Mouse (Mus musculus): ENCODE results near the gene Zfp811. TPM values are rescaled to one million over a fixed set of nuclear protein-coding genes. Genes with fewer than 3 reads are reported as not detected.

Zfp811 gene
- total and polyA plus RNA-seq, 3 experiments, result 0.30 to 0.44 TPM; not detected in 1

- ATAC-seq (ENCODE audit: extremely low read depth, insufficient number of reproducible peaks, low FRiP score, poor library complexity, severe bottlenecking) (no peak), DNase-seq (ENCODE audit: low spot score) (no peak)
- Histone ChIP-seq H3K9me3 (replicated peaks) (no peaks in the 10 kb centered on the region), H3K4me1 (ENCODE audit: insufficient read depth, low read depth, low read length) (peaks cover 25% of the 10 kb centered on the region), H3K27me3 (ENCODE audit: insufficient read depth, low read length) (peaks cover 6% of the 10 kb centered on the region), H3K4me3 (ENCODE audit: low read depth, low read length) (peak overlapping the region; percentile 91), H3K36me3 (replicated peaks) (peaks cover 30% of the 10 kb centered on the region)
- TF ChIP-seq GATA1 (IDR thresholded peaks at IDR 0.05; ENCODE audit: borderline replicate concordance, low read length) (no peak), CTCF (IDR thresholded peaks at IDR 0.05; ENCODE audit: low read depth, low read length) (no peak), GATA2 (IDR thresholded peaks at IDR 0.05; ENCODE audit: borderline replicate concordance, low read depth, low read length) (no peak), TAL1 (conservative IDR thresholded peaks at IDR 0.05; ENCODE audit: low read depth, low read length) (no peak), POLR2AphosphoS5 (IDR thresholded peaks at IDR 0.05; ENCODE audit: insufficient replicate concordance, low read depth, low read length) (no peak)
Measured at GRCm38 (mm10) chr17:32788576-32788975, 21.2 kb downstream of the Zfp811 start.

GRCm38 (mm10) chr17:32788094-32788559 is 21.6 kb downstream of the Zfp811 start, which contains the start of gene Zfp871:
Zfp871 (minus strand) TSS chr17:32788287.
- peaks cover 27% of the 10 kb centered on the region for H3K4me1 ChIP-seq (ENCODE audit: insufficient read depth, low read depth, low read length)

DNA sequence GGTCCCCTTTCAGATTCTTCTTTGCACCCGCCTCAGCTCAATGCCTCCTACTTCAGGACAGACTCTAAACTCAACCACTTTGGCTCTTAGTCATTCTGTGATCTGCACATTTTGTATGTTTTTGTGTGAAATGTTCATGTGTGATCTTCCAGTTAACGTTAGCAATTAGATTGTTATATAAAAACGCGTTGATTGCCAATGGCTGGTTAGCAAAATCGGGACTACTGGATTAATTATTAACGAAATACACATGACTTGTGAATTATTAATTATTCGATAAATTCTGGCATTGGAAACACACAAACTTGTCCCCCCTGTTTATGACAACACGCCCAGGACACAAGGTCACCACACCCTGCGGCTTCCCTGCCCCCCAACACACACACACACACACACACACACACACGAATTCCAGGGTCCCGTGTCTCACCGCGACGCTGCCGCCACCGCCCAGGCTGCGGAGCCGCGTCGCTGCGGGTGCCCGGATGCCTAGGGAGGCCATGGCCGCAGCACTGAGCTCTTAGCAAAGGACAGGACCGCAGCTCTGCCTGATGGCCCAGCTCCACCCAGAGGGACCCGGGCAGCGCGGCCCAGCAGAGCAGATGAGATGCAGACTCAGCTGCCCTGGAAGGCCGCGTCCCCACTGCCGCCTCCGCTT is 22.2 kb downstream of the Zfp811 start:
- H3K9me3 ChIP-seq (replicated peaks), result no peaks in the 10 kb centered on the region
- H3K36me3 ChIP-seq (replicated peaks), result peaks cover 40% of the 10 kb centered on the region
- no peaks in the 10 kb centered on the region for H3K27me3 ChIP-seq (ENCODE audit: insufficient read depth, low read length)
- H3K4me1 ChIP-seq (ENCODE audit: insufficient read depth, low read depth, low read length), result peaks cover 27% of the 10 kb centered on the region
- peak overlapping the region; percentile 91 for H3K4me3 ChIP-seq (ENCODE audit: low read depth, low read length)
- TF ChIP-seq GATA1 (IDR thresholded peaks at IDR 0.05; ENCODE audit: borderline replicate concordance, low read length) (no peak), POLR2AphosphoS5 (IDR thresholded peaks at IDR 0.05; ENCODE audit: insufficient replicate concordance, low read depth, low read length) (no peak), GATA2 (IDR thresholded peaks at IDR 0.05; ENCODE audit: borderline replicate concordance, low read depth, low read length) (no peak), CTCF (IDR thresholded peaks at IDR 0.05; ENCODE audit: low read depth, low read length) (no peak), TAL1 (conservative IDR thresholded peaks at IDR 0.05; ENCODE audit: low read depth, low read length) (no peak)
- peak; percentile 29; the same call in 1 of the 2 replicates for ATAC-seq (ENCODE audit: extremely low read depth, insufficient number of reproducible peaks, low FRiP score, poor library complexity, severe bottlenecking)
- DNase-seq (ENCODE audit: low spot score), result peak; percentile 21

More at GRCm38 (mm10) chr17:32788094-32788559, 21.6 kb downstream of the Zfp811 start, which contains the start of gene Zfp871:
- TF ChIP-seq CTCF (IDR thresholded peaks at IDR 0.05; ENCODE audit: low read depth, low read length), result no peak
- TF ChIP-seq TAL1 (conservative IDR thresholded peaks at IDR 0.05; ENCODE audit: low read depth, low read length), result no peak
- no peak for TF ChIP-seq POLR2AphosphoS5 (IDR thresholded peaks at IDR 0.05; ENCODE audit: insufficient replicate concordance, low read depth, low read length)
- TF ChIP-seq GATA2 (IDR thresholded peaks at IDR 0.05; ENCODE audit: borderline replicate concordance, low read depth, low read length), result no peak
- TF ChIP-seq GATA1 (IDR thresholded peaks at IDR 0.05; ENCODE audit: borderline replicate concordance, low read length), result no peak
- peak; percentile 97 for ATAC-seq (ENCODE audit: extremely low read depth, insufficient number of reproducible peaks, low FRiP score, poor library complexity, severe bottlenecking)
- Histone ChIP-seq H3K27me3 (ENCODE audit: insufficient read depth, low read length) (peaks cover 2% of the 10 kb centered on the region; the same call in 1 of the 2 replicates), H3K36me3 (replicated peaks) (peaks cover 34% of the 10 kb centered on the region), H3K9me3 (replicated peaks) (no peaks in the 10 kb centered on the region), H3K4me3 (ENCODE audit: low read depth, low read length) (peak within 1 kb of the TSS; percentile 91)
- DNase-seq (ENCODE audit: low spot score), result peak; percentile 93

DNA sequence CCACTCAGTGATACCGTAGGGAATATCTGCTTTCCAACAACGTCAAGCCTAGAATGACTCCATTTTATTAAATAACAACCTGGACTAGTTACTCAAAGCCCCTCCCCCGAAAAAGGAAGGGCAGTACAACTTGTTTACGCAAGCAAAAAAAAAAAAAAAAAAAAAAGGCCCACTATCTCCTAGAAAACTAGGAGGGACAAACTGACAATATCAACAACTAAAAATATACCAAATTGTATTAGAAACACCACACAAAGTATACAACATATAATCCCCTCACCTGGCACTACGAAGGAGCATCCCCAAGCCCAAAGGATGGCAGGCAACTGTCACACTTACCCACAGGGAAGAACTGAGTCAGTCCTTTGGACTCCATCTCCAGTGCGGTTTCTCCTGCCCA is 22.8 kb downstream of the Zfp811 start:
- Histone ChIP-seq H3K4me3 (ENCODE audit: low read depth, low read length) (peak overlapping the region; percentile 91), H3K27me3 (ENCODE audit: insufficient read depth, low read length) (no peaks in the 10 kb centered on the region), H3K36me3 (replicated peaks) (peaks cover 44% of the 10 kb centered on the region), H3K4me1 (ENCODE audit: insufficient read depth, low read depth, low read length) (peaks cover 27% of the 10 kb centered on the region), H3K9me3 (replicated peaks) (no peaks in the 10 kb centered on the region)
- ATAC-seq (ENCODE audit: extremely low read depth, insufficient number of reproducible peaks, low FRiP score, poor library complexity, severe bottlenecking) (no peak), DNase-seq (ENCODE audit: low spot score) (no peak)
- no peak for TF ChIP-seq POLR2AphosphoS5 (IDR thresholded peaks at IDR 0.05; ENCODE audit: insufficient replicate concordance, low read depth, low read length)
- TF ChIP-seq CTCF (IDR thresholded peaks at IDR 0.05; ENCODE audit: low read depth, low read length), result no peak
- no peak for TF ChIP-seq GATA2 (IDR thresholded peaks at IDR 0.05; ENCODE audit: borderline replicate concordance, low read depth, low read length)
- TF ChIP-seq TAL1 (conservative IDR thresholded peaks at IDR 0.05; ENCODE audit: low read depth, low read length), result no peak
- TF ChIP-seq GATA1 (IDR thresholded peaks at IDR 0.05; ENCODE audit: borderline replicate concordance, low read length), result no peak

DNA sequence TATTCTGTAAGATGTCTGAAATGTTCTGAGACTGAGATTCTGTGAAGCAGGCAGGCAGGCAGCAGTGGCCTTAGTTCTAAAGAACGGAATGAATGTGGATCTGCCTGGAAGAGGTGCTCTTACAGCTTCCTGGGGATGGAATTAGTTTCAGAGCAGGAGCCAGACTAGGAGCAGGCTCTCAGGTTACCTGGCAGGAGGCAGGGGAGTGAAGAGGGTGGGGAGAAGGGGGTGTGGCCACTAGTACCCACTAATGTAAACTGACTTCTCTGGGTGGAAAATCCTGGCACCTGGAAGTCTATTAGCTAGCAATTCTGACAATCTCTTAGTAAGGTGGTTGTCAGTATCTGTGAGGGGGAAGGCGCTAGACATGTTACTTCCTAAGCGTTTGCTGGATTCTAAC is 24.1 kb downstream of the Zfp811 start:
- no peak for TF ChIP-seq CTCF (IDR thresholded peaks at IDR 0.05; ENCODE audit: low read depth, low read length)
- no peak for TF ChIP-seq GATA2 (IDR thresholded peaks at IDR 0.05; ENCODE audit: borderline replicate concordance, low read depth, low read length)
- TF ChIP-seq TAL1 (conservative IDR thresholded peaks at IDR 0.05; ENCODE audit: low read depth, low read length), result no peak
- no peak for TF ChIP-seq POLR2AphosphoS5 (IDR thresholded peaks at IDR 0.05; ENCODE audit: insufficient replicate concordance, low read depth, low read length)
- TF ChIP-seq GATA1 (IDR thresholded peaks at IDR 0.05; ENCODE audit: borderline replicate concordance, low read length), result no peak

GRCm38 (mm10) chr17:32777564-32777963 is 32.2 kb downstream of the Zfp811 start:
- H3K27me3 ChIP-seq (ENCODE audit: insufficient read depth, low read length), result no peaks in the 10 kb centered on the region
- peaks cover 85% of the 10 kb centered on the region for H3K36me3 ChIP-seq (replicated peaks)
- no peak for DNase-seq (ENCODE audit: low spot score)
- no peak for ATAC-seq (ENCODE audit: extremely low read depth, insufficient number of reproducible peaks, low FRiP score, poor library complexity, severe bottlenecking)
- H3K4me1 ChIP-seq (ENCODE audit: insufficient read depth, low read depth, low read length), result peaks cover 24% of the 10 kb centered on the region
- TF ChIP-seq TAL1 (conservative IDR thresholded peaks at IDR 0.05; ENCODE audit: low read depth, low read length) (no peak), GATA1 (IDR thresholded peaks at IDR 0.05; ENCODE audit: borderline replicate concordance, low read length) (no peak), GATA2 (IDR thresholded peaks at IDR 0.05; ENCODE audit: borderline replicate concordance, low read depth, low read length) (no peak), CTCF (IDR thresholded peaks at IDR 0.05; ENCODE audit: low read depth, low read length) (no peak), POLR2AphosphoS5 (IDR thresholded peaks at IDR 0.05; ENCODE audit: insufficient replicate concordance, low read depth, low read length) (no peak)
- H3K4me3 ChIP-seq (ENCODE audit: low read depth, low read length), result no peak overlapping the region
- no peaks in the 10 kb centered on the region for H3K9me3 ChIP-seq (replicated peaks)

More for the DNA sequence above, 24.1 kb downstream of the Zfp811 start:
- no peaks in the 10 kb centered on the region for H3K27me3 ChIP-seq (ENCODE audit: insufficient read depth, low read length)
- H3K36me3 ChIP-seq (replicated peaks), result peaks cover 53% of the 10 kb centered on the region
- H3K4me3 ChIP-seq (ENCODE audit: low read depth, low read length), result no peak overlapping the region
- H3K9me3 ChIP-seq (replicated peaks), result no peaks in the 10 kb centered on the region
- no peak for ATAC-seq (ENCODE audit: extremely low read depth, insufficient number of reproducible peaks, low FRiP score, poor library complexity, severe bottlenecking)
- no peak for DNase-seq (ENCODE audit: low spot score)
- H3K4me1 ChIP-seq (ENCODE audit: insufficient read depth, low read depth, low read length), result peaks cover 27% of the 10 kb centered on the region
